Mouse (Mus musculus) brown adipose tissue, adult 24 weeks (tissue): ENCODE results near the gene Dpy19l1. TPM values are rescaled to one million over a fixed set of nuclear protein-coding genes. Genes with fewer than 3 reads are reported as not detected.

ENCODE experiments used
- H3K27ac ChIP-seq: fragments of 200-500 bp; replicated peaks from 2 replicates; pipeline ENCODE4 v1.5.1; 2012; ENCODE audit warnings: low read depth, mild to moderate bottlenecking, low read length
- H3K4me1 ChIP-seq: fragments of 200-500 bp; 2 replicates; pipeline ENCODE4 v1.6.1; 2012; ENCODE audit warnings: low read length, mixed read lengths; ENCODE audit not compliant: control insufficient read depth, insufficient read depth, insufficient read length
- H3K4me3 ChIP-seq: fragments of 200-500 bp; 2 replicates; pipeline ENCODE4 v1.5.1; 2012; ENCODE audit warnings: low read depth, mild to moderate bottlenecking, low read length, moderate library complexity; ENCODE audit not compliant: insufficient read depth
- polyA plus RNA-seq: library from polyadenylated mRNA; stranded (reverse); fragments of >200 nt; gene quantifications from 2 replicates; pipeline ENCODE4 v1.2.4, GENCODE M21; 2012; ENCODE audit not compliant: missing spikeins, insufficient read depth, insufficient read length

Gene Dpy19l1
- polyA plus RNA-seq, 1 experiment = 16.1 TPM

DNA sequence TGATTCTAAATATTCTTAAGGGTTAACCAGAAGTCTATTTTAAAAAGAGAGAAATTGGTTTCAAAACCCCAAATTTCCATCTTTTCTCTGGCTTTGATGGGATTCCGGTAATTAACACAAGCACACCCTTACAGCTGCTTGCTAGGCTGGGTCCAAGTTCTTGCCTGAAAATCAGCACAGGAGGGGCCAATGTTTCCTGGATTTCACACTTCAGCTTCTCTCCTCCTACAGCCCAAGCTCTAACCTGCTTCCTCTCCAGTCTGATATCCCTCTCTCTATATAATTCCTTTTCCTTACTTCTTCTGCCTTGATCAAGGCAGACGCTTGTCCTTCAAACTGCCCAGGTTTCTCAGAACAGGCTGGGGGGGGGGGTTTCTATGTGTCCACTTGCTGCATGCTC, 6.7 kb downstream of the Dpy19l1 start:
- Histone ChIP-seq H3K27ac (no peak overlapping the region), H3K4me1 (peaks cover 6% of the 10 kb centered on the region), H3K4me3 (no peak overlapping the region)

GRCm38 (mm10) chr9:24490516-24490915, 12.4 kb downstream of the Dpy19l1 start:
- no peak overlapping the region for H3K4me3 ChIP-seq
- H3K4me1 ChIP-seq = peaks cover 2% of the 10 kb centered on the region; the same call in 1 of the 2 replicates
- no peak overlapping the region for H3K27ac ChIP-seq

DNA sequence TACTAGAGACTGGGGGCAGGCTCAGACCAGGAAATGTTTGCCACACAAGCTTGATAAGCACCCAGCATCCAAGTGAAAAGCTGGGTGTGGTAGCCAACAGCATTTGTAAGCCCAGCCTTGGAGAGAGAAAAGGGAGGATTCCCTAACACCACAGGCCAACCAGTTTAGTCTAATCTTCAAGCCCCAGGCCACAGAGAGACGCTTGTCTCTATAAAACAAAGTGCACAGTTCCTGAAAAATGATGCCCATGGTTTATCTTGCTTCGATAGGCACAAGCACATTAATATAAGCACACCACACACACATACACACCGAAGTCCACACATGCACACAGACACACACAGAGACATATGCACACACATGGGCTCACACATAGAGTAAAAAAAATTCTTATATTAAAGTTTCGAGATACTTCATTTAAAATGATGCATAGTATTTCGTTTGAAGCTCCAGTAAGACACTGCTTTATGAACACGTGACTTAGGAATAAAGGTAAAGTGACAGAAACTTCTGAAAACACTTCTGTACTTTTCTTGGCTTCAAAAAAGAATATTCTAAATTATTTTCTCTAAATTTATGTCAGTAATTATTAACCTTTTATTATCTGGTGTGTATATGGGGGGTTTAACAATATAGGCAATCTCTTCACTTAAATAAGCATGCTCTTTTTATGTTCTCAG, 14.4 kb downstream of the Dpy19l1 start:
- H3K27ac ChIP-seq = no peak overlapping the region
- no peak overlapping the region for H3K4me3 ChIP-seq
- peaks cover 2% of the 10 kb centered on the region; the same call in 1 of the 2 replicates for H3K4me1 ChIP-seq

- Histone ChIP-seq H3K4me3 (no peak overlapping the region), H3K4me1 (no peaks in the 10 kb centered on the region; the same call in 1 of the 2 replicates), H3K27ac (no peak overlapping the region)
Observed at GRCm38 (mm10) chr9:24482375-24482774, 20.6 kb downstream of the Dpy19l1 start.

DNA sequence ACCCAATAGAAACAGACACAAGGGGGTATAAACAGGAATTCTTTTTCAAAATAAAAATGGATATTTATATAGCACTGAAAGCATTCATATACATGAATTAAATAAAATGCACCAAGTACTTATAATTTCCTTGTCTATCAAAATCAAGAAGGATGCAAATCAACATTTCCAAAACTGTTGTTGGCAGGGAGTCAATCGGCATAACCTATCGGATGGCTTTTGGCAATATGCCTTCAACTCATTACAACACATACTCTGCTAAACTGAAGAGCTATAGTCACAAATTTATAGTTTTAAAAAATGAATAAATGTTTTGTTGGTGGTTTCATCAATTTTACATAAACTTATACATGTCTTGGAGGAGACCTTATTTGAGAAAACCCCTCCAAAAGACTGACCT, 25.7 kb downstream of the Dpy19l1 start:
- Histone ChIP-seq H3K4me3 (no peak overlapping the region), H3K4me1 (no peaks in the 10 kb centered on the region), H3K27ac (no peak overlapping the region)

DNA sequence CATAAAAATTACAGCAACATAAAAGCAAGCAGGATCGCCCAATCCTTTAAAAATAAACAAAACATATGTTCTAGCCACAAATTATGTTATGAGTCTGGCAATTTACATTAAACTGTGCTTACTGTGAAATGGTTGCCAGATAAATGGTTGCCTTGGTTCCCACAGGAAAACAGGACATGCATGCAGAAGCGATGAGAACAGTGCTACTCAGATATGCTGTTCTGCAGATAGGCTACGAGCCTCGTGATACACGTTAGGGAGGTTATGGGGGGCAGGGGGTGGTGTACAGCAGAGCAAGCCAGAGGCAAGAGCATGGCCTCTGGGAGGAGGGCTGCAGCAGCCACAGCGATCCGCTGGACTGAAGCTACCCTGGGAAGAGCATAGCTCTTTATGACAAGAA, 29.1 kb downstream of the Dpy19l1 start:
- H3K27ac ChIP-seq = no peak overlapping the region
- no peaks in the 10 kb centered on the region for H3K4me1 ChIP-seq
- H3K4me3 ChIP-seq = no peak overlapping the region

DNA sequence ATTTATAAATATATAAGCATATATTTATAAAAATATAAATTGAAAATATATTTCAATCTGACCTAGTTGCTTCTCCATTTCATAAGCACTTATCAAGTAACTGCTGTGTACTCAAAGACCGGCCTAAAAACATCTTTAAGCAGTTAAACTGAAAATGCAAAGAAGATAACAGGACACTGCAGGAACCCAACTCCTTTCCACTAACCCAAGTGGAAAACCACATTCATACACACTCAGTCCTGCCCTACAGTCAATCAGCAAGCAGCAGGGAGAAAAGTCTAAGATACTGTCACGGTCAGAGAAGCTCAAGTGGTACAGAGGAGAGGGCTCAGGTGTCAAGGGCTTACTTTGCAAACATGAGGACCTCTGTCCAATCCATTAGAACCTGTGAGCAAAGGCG, 30.4 kb downstream of the Dpy19l1 start:
- Histone ChIP-seq H3K4me3 (no peak overlapping the region), H3K27ac (no peak overlapping the region), H3K4me1 (no peaks in the 10 kb centered on the region)

GRCm38 (mm10) chr9:24470166-24470565, 32.8 kb downstream of the Dpy19l1 start:
- H3K4me3 ChIP-seq = no peak overlapping the region
- H3K4me1 ChIP-seq = no peaks in the 10 kb centered on the region
- H3K27ac ChIP-seq = no peak overlapping the region

DNA sequence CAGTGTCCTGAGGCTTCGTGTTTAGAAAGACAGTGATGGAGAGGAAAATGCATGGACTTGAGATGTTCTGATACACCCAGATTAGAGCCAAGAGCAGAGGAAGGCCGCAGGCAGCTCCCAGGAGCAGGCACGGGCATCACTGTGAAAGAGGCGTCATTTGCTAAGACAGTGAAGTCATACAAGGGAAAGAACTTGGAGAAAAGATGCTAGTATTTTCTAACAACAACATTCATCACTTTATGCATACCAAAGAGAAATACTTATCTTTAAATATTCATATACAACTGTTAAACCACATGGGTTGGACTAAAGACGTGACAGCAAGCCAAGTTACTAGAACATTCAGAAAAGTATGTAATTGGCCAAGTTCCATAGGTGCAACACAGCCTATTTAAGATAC, 35.8 kb downstream of the Dpy19l1 start:
- Histone ChIP-seq H3K27ac (no peak overlapping the region), H3K4me1 (no peaks in the 10 kb centered on the region), H3K4me3 (no peak overlapping the region)

DNA sequence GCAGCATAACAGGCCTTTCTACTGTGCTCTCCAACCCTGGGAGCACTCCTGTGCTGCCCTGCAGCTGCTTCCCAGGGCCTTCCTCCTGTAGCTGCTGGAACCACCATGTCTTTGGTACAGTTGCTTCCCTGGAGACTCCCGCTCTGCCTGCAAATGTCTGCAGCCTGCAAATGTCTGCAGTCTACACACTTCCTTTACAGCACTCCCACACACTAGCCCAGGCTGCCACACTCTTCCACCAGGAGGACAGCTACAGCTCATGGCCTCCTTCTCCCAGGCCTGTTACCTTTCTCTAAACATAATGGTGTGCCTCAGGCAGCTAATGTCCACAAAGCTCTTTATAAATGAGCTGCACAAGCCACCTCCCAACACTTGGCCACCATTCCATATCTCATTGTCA, 36.3 kb downstream of the Dpy19l1 start:
- Histone ChIP-seq H3K4me1 (no peaks in the 10 kb centered on the region), H3K27ac (no peak overlapping the region), H3K4me3 (no peak overlapping the region)

GRCm38 (mm10) chr9:24461379-24461961, 41.5 kb downstream of the Dpy19l1 start:
- no peak overlapping the region for H3K4me3 ChIP-seq
- no peak overlapping the region for H3K27ac ChIP-seq
- no peaks in the 10 kb centered on the region for H3K4me1 ChIP-seq

DNA sequence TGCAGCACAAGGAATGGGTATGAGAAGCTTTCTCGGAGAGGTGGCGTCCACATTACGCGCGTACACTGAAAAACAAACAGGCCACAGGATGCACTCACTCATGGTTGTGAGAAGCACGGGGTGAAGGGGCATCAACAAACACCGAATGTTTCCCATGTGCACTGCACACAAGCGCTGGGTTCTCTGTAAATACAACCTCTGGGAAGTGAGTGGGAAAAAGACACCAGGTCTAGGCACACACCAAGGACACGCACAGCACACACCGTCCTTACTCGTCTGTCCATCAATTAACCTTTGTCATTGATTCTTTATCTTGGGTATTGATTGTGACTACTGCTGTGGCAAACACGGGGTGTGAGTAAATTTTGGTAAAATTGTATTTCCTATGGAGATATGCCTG, 49.1 kb downstream of the Dpy19l1 start:
- Histone ChIP-seq H3K4me1 (no peaks in the 10 kb centered on the region), H3K4me3 (no peak overlapping the region), H3K27ac (no peak overlapping the region)

DNA sequence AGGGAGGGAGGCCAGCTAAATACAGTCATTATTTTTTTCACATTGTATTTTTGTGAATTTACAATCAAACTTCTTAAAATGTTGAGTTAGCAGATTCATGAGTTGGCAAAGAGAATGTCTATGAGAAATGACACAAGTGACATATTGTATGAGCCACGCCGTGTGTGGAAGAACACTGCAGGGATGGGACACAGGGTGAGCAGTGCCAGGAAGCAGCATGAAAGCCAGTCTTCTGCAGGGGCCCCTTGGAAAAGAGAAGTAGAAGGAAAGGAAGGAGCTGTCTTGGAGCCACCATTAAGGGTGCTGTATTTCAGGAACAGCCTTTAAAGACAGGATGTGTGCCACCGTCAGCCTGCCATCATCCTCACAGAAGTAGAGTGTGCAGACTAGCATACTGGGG, 52.0 kb downstream of the Dpy19l1 start:
- no peaks in the 10 kb centered on the region for H3K4me1 ChIP-seq
- H3K27ac ChIP-seq = no peak overlapping the region
- no peak overlapping the region for H3K4me3 ChIP-seq

DNA sequence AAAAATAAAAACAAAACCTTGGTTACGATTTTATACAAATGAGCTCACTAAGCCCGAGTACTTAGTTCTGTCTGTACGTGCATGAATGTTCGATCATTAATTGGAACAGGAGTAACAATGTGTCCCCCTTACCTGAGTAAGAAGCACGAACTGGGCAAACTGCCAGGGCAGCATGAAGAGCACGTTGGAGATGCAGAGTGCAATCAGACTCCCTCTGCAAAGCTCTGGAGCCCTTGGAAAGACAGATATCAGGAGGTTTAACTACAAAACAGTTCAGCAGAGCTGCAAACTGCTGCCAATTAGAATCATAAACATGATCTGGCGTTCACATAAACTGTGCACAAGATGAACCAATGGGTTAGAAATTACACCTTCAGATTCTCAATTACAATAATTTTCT, 52.4 kb downstream of the Dpy19l1 start:
- Histone ChIP-seq H3K27ac (no peak overlapping the region), H3K4me3 (no peak overlapping the region), H3K4me1 (no peaks in the 10 kb centered on the region)

GRCm38 (mm10) chr9:24434901-24435300, 68.0 kb downstream of the Dpy19l1 start:
- Histone ChIP-seq H3K27ac (no peak overlapping the region), H3K4me1 (no peaks in the 10 kb centered on the region), H3K4me3 (no peak overlapping the region)

- Histone ChIP-seq H3K4me1 (no peaks in the 10 kb centered on the region), H3K4me3 (no peak overlapping the region), H3K27ac (no peak overlapping the region)
Observed at GRCm38 (mm10) chr9:24429721-24430120, 73.2 kb downstream of the Dpy19l1 start.
